Mouse (Mus musculus): Measurements from ENCODE around the gene 2210016L21Rik.
"Not testable (repeated sequence)": the region's sequence is repeated elsewhere in the genome, so short reads cannot be mapped to it uniquely, and the experiment has no call there.

- not testable (repeated sequence) for TF ChIP-seq CTCF (IDR thresholded peaks at IDR 0.05; ENCODE audit: insufficient read depth, low read length); POLR2A (IDR thresholded peaks at IDR 0.05; ENCODE audit: borderline replicate concordance, extremely low read depth, low read depth, low read length)
These were observed 820 bp upstream of the 2210016L21Rik start for GRCm38 (mm10) chr5:114941138-114941537.

Measured in lung, adult 2 months (tissue).